Mouse (Mus musculus): ENCODE results near the gene Cyp2u1. TPM values are rescaled to one million over a fixed set of nuclear protein-coding genes. Genes with fewer than 3 reads are reported as not detected.
A peak's percentile ranks its signal among the peaks of the same experiment; 100 is the strongest.

Cyp2u1 gene
- polyA plus RNA-seq, 1 experiment from 2014 or later: 0.29 TPM

- Histone ChIP-seq H3K36me3 (peaks cover 44% of the 10 kb centered on the region), H3K9ac (no peak overlapping the region), H3K9me3 (replicated peaks) (no peaks in the 10 kb centered on the region), H3K27me3 (replicated peaks) (no peaks in the 10 kb centered on the region), H3K27ac (no peak overlapping the region), H3K4me2 (no peak overlapping the region), H3K4me3 (no peak overlapping the region), H3K4me1 (0 out of 2 replicates have a peak, but pooled peaks cover 6% of the 10 kb centered on the region)
- no peak for ATAC-seq
- WGBS (ENCODE audit: insufficient replicate concordance): 51% methylated on average over 2 of the region's 2 CpGs
These were observed 52.7 kb downstream of the Cyp2u1 start for GRCm38 (mm10) chr3:131250283-131250682.

DNA sequence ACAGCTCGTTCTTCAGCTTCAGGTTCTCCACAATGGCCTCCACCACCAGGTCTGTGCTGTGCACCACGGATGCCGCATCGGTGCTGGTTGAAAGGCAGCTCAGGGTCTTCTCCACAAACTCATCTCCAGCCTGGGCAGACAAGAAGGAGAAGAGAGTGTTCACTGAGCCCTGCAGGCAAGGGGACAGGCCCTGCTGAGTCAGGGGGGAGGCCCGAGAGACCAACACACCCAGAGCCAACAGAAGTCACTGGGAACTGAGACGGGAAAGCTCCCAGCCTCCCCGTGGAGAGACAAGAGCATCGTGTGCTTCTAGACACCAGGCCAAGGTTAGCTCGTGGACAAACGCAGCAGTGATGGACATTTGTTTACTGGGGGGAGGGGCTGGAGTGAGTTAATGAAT, 54.6 kb downstream of the Cyp2u1 start:
- H3K4me1 ChIP-seq: 0 out of 2 replicates have a peak, but pooled peaks cover 6% of the 10 kb centered on the region
- no peak overlapping the region for H3K4me2 ChIP-seq
- no peak overlapping the region for H3K4me3 ChIP-seq
- no peaks in the 10 kb centered on the region for H3K9me3 ChIP-seq (replicated peaks)
- 80% methylated on average over 10 of the region's 10 CpGs for WGBS (ENCODE audit: insufficient replicate concordance)
- ATAC-seq: no peak
- no peak overlapping the region for H3K9ac ChIP-seq
- H3K27ac ChIP-seq: no peak overlapping the region
- H3K27me3 ChIP-seq (replicated peaks): no peaks in the 10 kb centered on the region
- H3K36me3 ChIP-seq: peaks cover 48% of the 10 kb centered on the region

- Histone ChIP-seq H3K36me3 (peaks cover 52% of the 10 kb centered on the region), H3K27ac (no peak overlapping the region), H3K4me1 (0 out of 2 replicates have a peak, but pooled peaks cover 6% of the 10 kb centered on the region), H3K9me3 (replicated peaks) (no peaks in the 10 kb centered on the region), H3K4me3 (no peak overlapping the region), H3K9ac (no peak overlapping the region), H3K27me3 (replicated peaks) (no peaks in the 10 kb centered on the region), H3K4me2 (no peak overlapping the region)
- no peak for ATAC-seq
- WGBS (ENCODE audit: insufficient replicate concordance): 65% methylated on average over 5 of the region's 5 CpGs
These were observed 55.2 kb downstream of the Cyp2u1 start for GRCm38 (mm10) chr3:131247851-131248250.

DNA sequence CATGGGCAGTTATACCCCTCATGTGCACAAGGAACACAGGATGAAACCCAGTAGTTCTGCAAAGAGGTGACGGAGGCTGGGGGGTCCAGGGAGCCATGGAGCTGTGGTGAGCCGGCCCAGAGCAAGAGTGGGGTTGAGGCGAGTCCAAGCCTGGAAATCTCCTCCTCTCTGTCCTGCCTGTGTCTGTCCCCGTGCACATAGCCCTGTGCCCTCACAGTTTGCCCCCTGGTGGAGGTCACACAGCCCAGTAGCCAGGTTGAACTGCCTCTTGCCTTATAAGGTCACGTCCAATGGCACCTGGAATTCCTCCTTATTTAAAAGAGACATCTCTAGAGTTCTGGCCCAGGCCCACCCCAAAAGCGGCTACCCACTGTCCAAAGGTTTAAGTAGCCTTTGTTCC, 55.6 kb downstream of the Cyp2u1 start:
- Histone ChIP-seq H3K27ac (no peak overlapping the region), H3K4me2 (no peak overlapping the region), H3K27me3 (replicated peaks) (no peaks in the 10 kb centered on the region), H3K4me3 (no peak overlapping the region), H3K9ac (no peak overlapping the region), H3K36me3 (peaks cover 56% of the 10 kb centered on the region), H3K4me1 (0 out of 2 replicates have a peak, but pooled peaks cover 6% of the 10 kb centered on the region), H3K9me3 (replicated peaks) (no peaks in the 10 kb centered on the region)
- ATAC-seq: no peak
- 84% methylated on average over 6 of the region's 6 CpGs for WGBS (ENCODE audit: insufficient replicate concordance)

DNA sequence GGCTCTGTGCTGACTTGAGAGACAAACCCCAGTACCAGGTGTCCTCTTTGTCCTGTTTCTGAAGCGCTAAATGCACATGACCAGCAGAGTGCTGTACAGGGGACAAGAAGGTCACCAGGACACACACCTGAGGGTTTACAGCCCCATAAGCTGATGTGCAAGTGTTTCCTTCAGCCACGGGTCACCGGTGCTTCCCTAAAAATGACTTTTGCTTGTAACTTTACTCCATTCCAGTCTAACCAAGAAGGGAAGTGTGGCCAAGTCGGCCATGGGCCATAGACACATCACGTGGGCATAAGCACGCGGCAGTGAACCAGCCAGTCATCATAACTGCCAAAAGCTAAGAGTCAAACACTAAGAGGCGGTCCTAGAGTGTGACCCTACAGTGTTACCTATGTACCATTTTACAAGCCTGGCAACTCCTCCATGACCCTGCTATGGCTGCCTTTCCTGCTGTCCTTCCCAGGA, 56.4 kb downstream of the Cyp2u1 start:
- no peak overlapping the region for H3K27ac ChIP-seq
- WGBS (ENCODE audit: insufficient replicate concordance): 82% methylated on average over 8 of the region's 8 CpGs

GRCm38 (mm10) chr3:131245766-131246578, 57.1 kb downstream of the Cyp2u1 start:
- no peak overlapping the region for H3K27ac ChIP-seq
- 54% methylated on average over 11 of the region's 11 CpGs for WGBS (ENCODE audit: insufficient replicate concordance)

More for the DNA sequence above, 56.4 kb downstream of the Cyp2u1 start:
- Histone ChIP-seq H3K36me3 (peaks cover 62% of the 10 kb centered on the region), H3K9me3 (replicated peaks) (no peaks in the 10 kb centered on the region), H3K9ac (no peak overlapping the region), H3K4me3 (no peak overlapping the region), H3K27me3 (replicated peaks) (no peaks in the 10 kb centered on the region), H3K4me1 (0 out of 2 replicates have a peak, but pooled peaks cover 6% of the 10 kb centered on the region), H3K4me2 (no peak overlapping the region)
- no peak for ATAC-seq

More at GRCm38 (mm10) chr3:131245766-131246578, 57.1 kb downstream of the Cyp2u1 start:
- no peak overlapping the region for H3K9ac ChIP-seq
- no peak overlapping the region for H3K4me3 ChIP-seq
- peak; percentile 41; the same call in 1 of the 2 replicates for ATAC-seq
- H3K4me1 ChIP-seq: 0 out of 2 replicates have a peak, but pooled peaks cover 6% of the 10 kb centered on the region
- no peaks in the 10 kb centered on the region for H3K9me3 ChIP-seq (replicated peaks)
- H3K36me3 ChIP-seq: peaks cover 66% of the 10 kb centered on the region
- no peaks in the 10 kb centered on the region for H3K27me3 ChIP-seq (replicated peaks)
- H3K4me2 ChIP-seq: no peak overlapping the region

Other genes with a start within 250 kb of the Cyp2u1 start
- 0.35 and 0.60 TPM in 2 replicates for gene Lef1, start 192.8 kb downstream of the Cyp2u1 start, polyA plus RNA-seq (2016; fragmentation: Nextera tagmentation; extraction: Ambion mirVana)
- gene Hadh, start 31.1 kb downstream of the Cyp2u1 start, polyA plus RNA-seq (2016; fragmentation: Nextera tagmentation; extraction: Ambion mirVana): 72.7 and 74.3 TPM in 2 replicates
- 2.0 and 2.3 TPM in 2 replicates for gene Sgms2, start 188.2 kb upstream of the Cyp2u1 start, polyA plus RNA-seq (2016; fragmentation: Nextera tagmentation; extraction: Ambion mirVana)

Data from liver, embryonic 12.5 days (tissue).